Mouse (Mus musculus): Measurements from ENCODE around the gene Mgarp.
"Not testable (repeated sequence)": the region's sequence is repeated elsewhere in the genome, so short reads cannot be mapped to it uniquely, and the experiment has no call there.

Mgarp gene

GRCm38 (mm10) chr3:51368011-51368410, 28.5 kb downstream of the Mgarp start:
- in situ Hi-C loops (cut with MboI; ENCODE audit: low sequenced_read_pairs): no loop called here

- in situ Hi-C loops (cut with MboI; ENCODE audit: low sequenced_read_pairs): no loop called here
These were observed 29.6 kb downstream of the Mgarp start for GRCm38 (mm10) chr3:51366926-51367325.

GRCm38 (mm10) chr3:51365517-51365882, 31.0 kb downstream of the Mgarp start:
- in situ Hi-C loops (cut with MboI; ENCODE audit: low sequenced_read_pairs): no loop called here

- in situ Hi-C loops (cut with MboI; ENCODE audit: low sequenced_read_pairs): no loop called here
These were observed 31.6 kb downstream of the Mgarp start for GRCm38 (mm10) chr3:51364703-51365516.

GRCm38 (mm10) chr3:51361066-51361465, 35.5 kb downstream of the Mgarp start:
- in situ Hi-C loops (cut with MboI; ENCODE audit: low sequenced_read_pairs): no loop called here

GRCm38 (mm10) chr3:51359558-51360307, 36.8 kb downstream of the Mgarp start:
- in situ Hi-C loops (cut with MboI; ENCODE audit: low sequenced_read_pairs): loop anchor here (10.0 kb wide), 2 partner anchors 75 to 125 kb away; no protein-coding TSS in a partner anchor

GRCm38 (mm10) chr3:51358660-51359557, 37.6 kb downstream of the Mgarp start:
- in situ Hi-C loops (cut with MboI; ENCODE audit: low sequenced_read_pairs): loop anchor here (10.0 kb wide), 2 partner anchors 74 to 124 kb away; no protein-coding TSS in a partner anchor

GRCm38 (mm10) chr3:51358181-51358580, 38.4 kb downstream of the Mgarp start:
- in situ Hi-C loops (cut with MboI; ENCODE audit: low sequenced_read_pairs): loop anchor here (10.0 kb wide), 2 partner anchors 73 to 123 kb away; no protein-coding TSS in a partner anchor

GRCm38 (mm10) chr3:51357624-51358023, 38.9 kb downstream of the Mgarp start:
- in situ Hi-C loops (cut with MboI; ENCODE audit: low sequenced_read_pairs): loop anchor here (10.0 kb wide), 2 partner anchors 73 to 123 kb away; no protein-coding TSS in a partner anchor

- in situ Hi-C loops (cut with MboI; ENCODE audit: low sequenced_read_pairs): loop anchor here (10.0 kb wide), 2 partner anchors 72 to 122 kb away; no protein-coding TSS in a partner anchor
These were observed 39.5 kb downstream of the Mgarp start for GRCm38 (mm10) chr3:51357078-51357477.

GRCm38 (mm10) chr3:51354956-51355355, 41.6 kb downstream of the Mgarp start:
- in situ Hi-C loops (cut with MboI; ENCODE audit: low sequenced_read_pairs): loop anchor here (10.0 kb wide), 2 partner anchors 70 to 120 kb away; no protein-coding TSS in a partner anchor

- in situ Hi-C loops (cut with MboI; ENCODE audit: low sequenced_read_pairs): loop anchor here (10.0 kb wide), 2 partner anchors 69 to 119 kb away; no protein-coding TSS in a partner anchor
These were observed 42.5 kb downstream of the Mgarp start for GRCm38 (mm10) chr3:51354034-51354427.

- in situ Hi-C loops (cut with MboI; ENCODE audit: low sequenced_read_pairs): loop anchor here (10.0 kb wide), 2 partner anchors 69 to 119 kb away; no protein-coding TSS in a partner anchor
These were observed 43.1 kb downstream of the Mgarp start for GRCm38 (mm10) chr3:51353325-51354033.

GRCm38 (mm10) chr3:51350806-51351205, 45.7 kb downstream of the Mgarp start:
- in situ Hi-C loops (cut with MboI; ENCODE audit: low sequenced_read_pairs): loop anchor here (10.0 kb wide), 2 partner anchors 66 to 116 kb away; no protein-coding TSS in a partner anchor

GRCm38 (mm10) chr3:51348646-51349238, 47.8 kb downstream of the Mgarp start:
- in situ Hi-C loops (cut with MboI; ENCODE audit: low sequenced_read_pairs): no loop called here

- in situ Hi-C loops (cut with MboI; ENCODE audit: low sequenced_read_pairs): not testable (repeated sequence)
These were observed 51.5 kb downstream of the Mgarp start for GRCm38 (mm10) chr3:51345017-51345416.

GRCm38 (mm10) chr3:51344182-51344581, 52.4 kb downstream of the Mgarp start:
- in situ Hi-C loops (cut with MboI; ENCODE audit: low sequenced_read_pairs): not testable (repeated sequence)

GRCm38 (mm10) chr3:51343260-51343659, 53.3 kb downstream of the Mgarp start:
- in situ Hi-C loops (cut with MboI; ENCODE audit: low sequenced_read_pairs): no loop called here

GRCm38 (mm10) chr3:51342152-51342551, 54.4 kb downstream of the Mgarp start:
- in situ Hi-C loops (cut with MboI; ENCODE audit: low sequenced_read_pairs): no loop called here
